ENCODE assay signal across 8 mouse cellular contexts in the genomic region with DNA sequence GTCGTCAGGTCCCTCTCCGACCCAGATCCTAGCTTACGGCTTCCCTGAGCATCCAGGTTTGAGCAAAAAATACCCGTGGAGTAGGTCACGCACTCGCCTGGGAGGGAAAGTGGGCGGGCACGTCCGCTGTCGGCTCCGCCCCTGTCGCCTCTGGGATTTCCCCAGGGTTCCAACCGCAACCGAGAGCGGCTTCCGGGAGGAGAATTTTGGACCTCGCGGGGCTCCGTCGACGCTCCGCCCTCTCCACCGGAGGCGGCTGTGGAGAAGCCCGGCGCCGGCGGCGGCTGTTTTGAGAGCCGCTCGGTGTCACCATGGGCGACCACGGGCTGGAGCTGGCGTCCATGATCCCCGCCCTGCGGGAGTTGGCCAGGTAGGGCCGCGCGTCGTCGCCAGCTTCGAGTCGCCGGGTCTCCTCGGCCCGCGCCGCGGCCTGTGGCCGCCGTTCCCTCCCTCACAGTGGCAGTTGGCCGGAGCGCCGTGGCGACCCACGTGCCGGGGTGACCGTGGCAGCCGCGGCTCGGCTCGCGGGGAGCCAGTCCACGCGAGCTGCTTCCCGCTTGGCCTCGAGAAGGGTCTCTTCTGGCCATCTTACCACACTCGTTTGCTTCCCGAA. TPM values are rescaled to one million over a fixed set of nuclear protein-coding genes. Genes with fewer than 3 reads are reported as not detected.
A peak's percentile ranks its signal among the peaks of the same experiment; 100 is the strongest.
DNase-seq lines count a peak whose midpoint lies in the region; ATAC-seq and TF ChIP-seq lines count a peak whose summit lies in the region.

A gene (plus strand): TSS at position 184 of the 613 bp plus-strand sequence.

- H3K27me3 ChIP-seq in forebrain, embryonic 15.5 days = no peaks in the 10 kb centered on the region

- TF ChIP-seq POLR2A in lung, adult 2 months (IDR thresholded peaks at IDR 0.05; ENCODE audit: borderline replicate concordance, extremely low read depth, low read depth, low read length) = peak; percentile 32; the same call in 1 of the 2 replicates

- H3K9ac ChIP-seq in forebrain, embryonic 15.5 days (replicated peaks) = peak within 1 kb of the TSS; percentile 73

- H3K4me2 ChIP-seq in forebrain, embryonic 15.5 days (replicated peaks) = peak within 1 kb of the TSS; percentile 85

- no peaks in the 10 kb centered on the region for H3K36me3 ChIP-seq in forebrain, embryonic 15.5 days

- H3K9me3 ChIP-seq in forebrain, embryonic 15.5 days = no peaks in the 10 kb centered on the region

- WGBS in forebrain, embryonic 15.5 days = under 1% methylated on average over 69 of the region's 69 CpGs
- under 1% methylated on average over 69 of the region's 69 CpGs for WGBS in lung, adult 2 months

- H3K27ac ChIP-seq in forebrain, embryonic 15.5 days (replicated peaks) = peak within 1 kb of the TSS; percentile 75

- intact Hi-C loops in heart, postnatal 25 days (cut with DNase I) = loop anchor here (2.0 to 10.0 kb wide), 6 partner anchors 97 to 627 kb away; a partner anchor contains a TSS

- peak; percentile 95 for ATAC-seq in forebrain, embryonic 15.5 days (replicated peaks)
- ATAC-seq in neutrophil, adult 5-6 weeks (ENCODE audit: extremely low read depth, insufficient number of reproducible peaks, low FRiP score, poor library complexity, severe bottlenecking) = peak; percentile 91

- H3K4me3 ChIP-seq in forebrain, embryonic 15.5 days = peak within 1 kb of the TSS; percentile 85
- peak within 1 kb of the TSS; percentile 76 for H3K4me3 ChIP-seq in lung, adult 2 months (replicated peaks; ENCODE audit: extremely low read depth, low read depth, low read length)

- peaks cover 9% of the 10 kb centered on the region for H3K4me1 ChIP-seq in forebrain, embryonic 15.5 days
- 0 out of 2 replicates have a peak, but pooled peaks cover 2% of the 10 kb centered on the region for H3K4me1 ChIP-seq in lung, adult 2 months (ENCODE audit: control insufficient read depth, insufficient read depth, low read length)

- TF ChIP-seq CTCF in lung, adult 2 months (IDR thresholded peaks at IDR 0.05; ENCODE audit: insufficient read depth, low read length) = no peak

- peak; percentile 92 for DNase-seq in ES-CJ7 (ENCODE audit: low read depth, low spot score)
- DNase-seq in cerebellum, adult 11 months = peak; percentile 92
- peak; percentile 88 for DNase-seq in heart, postnatal 25 days (ENCODE audit: low spot score)
- peak; percentile 91 to 95 for DNase-seq in layer of hippocampus, adult 18-20 months (ENCODE audit: low spot score in 2 of 2)
- peak; percentile 95 for DNase-seq in lung, adult 2 months
- DNase-seq in thymus, adult 18-20 months = peak; percentile 91 to 94

RNA-seq across cellular contexts. Expression of the gene that starts here (rescaled TPM):
- polyA plus RNA-seq in forebrain, embryonic 15.5 days (2015; fragmentation: Nextera tagmentation; extraction: Ambion mirVana) = 15.6 and 16.2 TPM in 2 replicates
- 1 to 10 TPM; 7.0 to 7.2 TPM for total RNA-seq in heart, postnatal 25 days (2021)
- 10 to 100 TPM; 10.1 to 10.8 TPM for total RNA-seq in layer of hippocampus, adult 18-20 months (2021)
- 1.4 and 2.1 TPM in 2 replicates for polyA plus RNA-seq in lung, adult 2 months (2012; rRNA removed)
- 44.7 and 45.7 TPM in 2 replicates for total RNA-seq in neutrophil, adult 5-6 weeks (2017)

Comparison
In these comparisons a context has a peak if more than half of its experiments do, and no peak if none do; other contexts are left out.
1. Peak in every context shown above with its lines: DNase-seq, ATAC-seq, H3K4me3 ChIP-seq and H3K27ac ChIP-seq.